Mouse (Mus musculus) inflammation-experienced regulatory T-cells, adult 6 months (primary cell): ENCODE measurements around the gene Tmem108. TPM values are rescaled to one million over a fixed set of nuclear protein-coding genes. Genes with fewer than 3 reads are reported as not detected.

ENCODE experiments used
- ATAC-seq: one replicate; pipeline ENCODE4 v1.8.0; 2017
- polyA plus RNA-seq, 3 experiments: library from polyadenylated mRNA; unstranded; fragments of 100-300 nt; shearing (Covaris generic); gene quantifications; one replicate each; pipeline ENCODE4 v1.2.1; 2017

The Tmem108 gene
- polyA plus RNA-seq, 3 experiments from 2014 or later = 0.69 to 1.8 TPM; not detected in 1

GRCm38 (mm10) chr9:103545729-103546128, 215.9 kb downstream of the Tmem108 start:
- ATAC-seq = no peak

GRCm38 (mm10) chr9:103545271-103545670, 216.4 kb downstream of the Tmem108 start:
- no peak for ATAC-seq

GRCm38 (mm10) chr9:103544599-103544998, 217.0 kb downstream of the Tmem108 start:
- ATAC-seq = no peak

- ATAC-seq = no peak
These were observed 221.1 kb downstream of the Tmem108 start for GRCm38 (mm10) chr9:103540518-103540917.

GRCm38 (mm10) chr9:103538047-103538816, 223.4 kb downstream of the Tmem108 start:
- no peak for ATAC-seq

- ATAC-seq = no peak
These were observed 225.5 kb downstream of the Tmem108 start for GRCm38 (mm10) chr9:103536059-103536634.

GRCm38 (mm10) chr9:103525041-103525537, 236.5 kb downstream of the Tmem108 start:
- no peak for ATAC-seq

GRCm38 (mm10) chr9:103524600-103524999, 237.0 kb downstream of the Tmem108 start:
- no peak for ATAC-seq

GRCm38 (mm10) chr9:103523742-103524403, 237.8 kb downstream of the Tmem108 start:
- ATAC-seq = no peak

GRCm38 (mm10) chr9:103523008-103523407, 238.6 kb downstream of the Tmem108 start:
- no peak for ATAC-seq

- no peak for ATAC-seq
These were observed 247.8 kb downstream of the Tmem108 start for GRCm38 (mm10) chr9:103513884-103514283.

GRCm38 (mm10) chr9:103512257-103512656, 249.4 kb downstream of the Tmem108 start:
- ATAC-seq = no peak

- ATAC-seq = no peak
These were observed 254.6 kb downstream of the Tmem108 start for GRCm38 (mm10) chr9:103506968-103507584.

GRCm38 (mm10) chr9:103505067-103505466, 256.6 kb downstream of the Tmem108 start:
- no peak for ATAC-seq

GRCm38 (mm10) chr9:103504646-103505045, 257.0 kb downstream of the Tmem108 start:
- ATAC-seq = no peak

GRCm38 (mm10) chr9:103503586-103504298, 257.9 kb downstream of the Tmem108 start:
- ATAC-seq = no peak

GRCm38 (mm10) chr9:103502655-103503054, 259.0 kb downstream of the Tmem108 start:
- no peak for ATAC-seq

- no peak for ATAC-seq
These were observed 259.7 kb downstream of the Tmem108 start for GRCm38 (mm10) chr9:103501861-103502364.

GRCm38 (mm10) chr9:103499366-103499765, 262.3 kb downstream of the Tmem108 start:
- no peak for ATAC-seq

- no peak for ATAC-seq
These were observed 262.9 kb downstream of the Tmem108 start for GRCm38 (mm10) chr9:103498699-103499098.

- no peak for ATAC-seq
These were observed 266.2 kb downstream of the Tmem108 start for GRCm38 (mm10) chr9:103495391-103495790.
